Mouse (Mus musculus): ENCODE results near the gene Astn2. TPM values are rescaled to one million over a fixed set of nuclear protein-coding genes. Genes with fewer than 3 reads are reported as not detected.

The Astn2 gene
- total RNA-seq (2015; ENCODE audit: low replicate concordance), result not detected in 2 replicates
- total RNA-seq (2017; ENCODE audit: low replicate concordance), result 0.26 TPM in 1 of 2 replicates, not detected in the other

DNA sequence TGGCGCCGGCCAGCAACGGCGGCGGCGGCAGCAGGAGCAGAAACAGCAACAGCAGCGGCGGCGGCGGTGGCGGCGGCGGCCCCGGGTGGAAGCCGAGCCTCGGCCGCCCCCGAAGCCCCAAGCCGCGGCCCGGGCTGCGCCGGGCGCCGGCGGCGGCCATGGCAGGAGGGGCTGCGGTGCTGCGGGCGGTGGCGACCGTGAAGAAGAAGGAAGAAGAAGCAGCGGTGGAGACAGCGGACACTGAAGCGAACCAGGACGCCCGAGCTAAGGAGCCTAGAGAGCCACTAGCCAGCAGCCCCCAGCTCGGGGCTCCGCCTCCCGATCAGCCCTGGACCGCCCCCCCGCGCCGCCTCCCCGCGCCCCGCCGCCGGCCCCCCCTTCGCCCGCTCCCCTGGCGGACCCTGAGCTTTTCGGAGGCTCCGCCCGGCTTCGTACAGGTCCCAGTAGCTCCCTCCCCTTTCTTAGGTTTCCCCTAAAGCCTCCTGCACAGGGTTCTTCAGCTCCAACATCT lies at the start of gene Astn2:
TSS of gene Astn2 (minus strand) at position 411 of the 511 bp plus-strand sequence.
- no peak for ATAC-seq (replicated peaks; ENCODE audit: low FRiP score, poor library complexity, severe bottlenecking)

DNA sequence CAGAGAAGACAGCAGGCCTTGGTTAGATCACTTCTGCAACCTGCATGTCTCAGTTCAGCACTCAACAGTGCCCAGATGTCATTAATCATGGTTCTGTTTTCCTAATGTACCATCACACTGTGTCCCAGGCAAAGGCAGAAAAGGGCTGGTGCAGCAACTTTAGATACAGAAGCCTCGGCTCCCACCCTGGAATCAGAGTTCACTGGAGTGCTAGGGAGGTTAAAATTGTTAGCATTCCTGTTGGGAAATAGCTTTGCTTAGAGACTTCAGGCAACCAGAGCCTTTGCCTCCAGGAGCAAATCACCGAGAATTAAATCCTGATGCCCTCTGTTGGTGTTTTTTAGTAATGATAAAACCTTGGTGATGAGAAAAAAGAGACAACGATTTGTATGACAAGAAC lies 45.7 kb upstream of the Astn2 start:
- ATAC-seq (replicated peaks; ENCODE audit: low FRiP score, poor library complexity, severe bottlenecking), result no peak

DNA sequence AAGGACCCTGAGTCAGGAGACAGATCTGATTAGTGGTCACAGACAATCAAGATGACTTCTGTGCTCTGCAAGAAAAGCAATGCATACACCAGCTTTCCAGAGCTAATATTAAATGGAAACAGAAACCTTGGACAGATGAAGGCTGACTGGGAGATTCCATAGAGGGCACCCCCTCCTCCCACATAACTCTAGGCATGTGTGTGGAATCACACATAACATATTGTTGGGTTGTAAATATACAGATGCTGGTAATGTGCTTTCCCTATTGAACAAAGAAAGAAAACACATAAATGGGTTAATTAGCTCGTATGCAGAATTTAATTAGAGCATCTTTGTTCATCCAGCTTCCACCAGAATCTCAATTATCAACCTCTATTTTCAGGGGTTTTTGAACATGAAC lies 26.8 kb upstream of the Astn2 start:
- ATAC-seq (replicated peaks; ENCODE audit: low FRiP score, poor library complexity, severe bottlenecking), result no peak

DNA sequence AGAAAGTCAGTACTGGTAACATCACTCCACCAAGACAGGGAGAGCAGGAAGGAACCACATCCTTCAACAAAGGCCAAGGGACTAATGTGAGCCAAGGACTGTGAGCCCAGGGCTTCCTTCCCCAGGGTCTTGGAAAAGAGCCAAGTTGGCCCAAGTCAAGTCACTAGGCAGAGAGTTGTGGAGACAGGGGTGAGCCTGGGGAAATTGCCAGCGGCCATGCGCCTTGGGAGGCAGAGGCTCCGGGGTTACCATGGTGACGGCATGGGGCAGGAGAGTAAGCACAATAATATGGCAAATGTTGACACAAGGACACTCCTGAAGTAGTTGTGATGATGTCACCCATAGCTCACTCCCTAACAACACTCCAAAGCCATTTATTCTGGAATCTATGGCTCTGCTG lies 21.4 kb upstream of the Astn2 start:
- ATAC-seq (replicated peaks; ENCODE audit: low FRiP score, poor library complexity, severe bottlenecking), result no peak

DNA sequence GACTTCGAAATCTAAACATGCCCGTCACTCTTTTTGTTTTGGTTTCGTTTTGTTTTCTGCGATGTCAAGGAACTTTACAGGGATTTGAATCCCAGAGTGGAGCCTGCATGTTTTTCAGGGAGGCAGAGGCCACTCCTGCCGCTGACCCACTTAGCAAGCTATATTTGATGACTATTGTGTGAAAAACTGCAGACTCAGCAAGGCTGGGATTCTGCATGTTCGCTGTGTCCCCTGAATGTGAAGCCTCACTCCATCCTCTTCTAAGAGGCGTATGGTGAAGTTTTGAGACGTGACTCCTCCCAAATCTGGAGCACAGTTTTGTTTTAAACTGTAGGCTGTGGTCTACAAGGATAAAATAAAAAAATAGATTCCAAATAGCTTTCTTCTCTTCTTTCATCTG lies 10.4 kb upstream of the Astn2 start:
- no peak for ATAC-seq (replicated peaks; ENCODE audit: low FRiP score, poor library complexity, severe bottlenecking)

DNA sequence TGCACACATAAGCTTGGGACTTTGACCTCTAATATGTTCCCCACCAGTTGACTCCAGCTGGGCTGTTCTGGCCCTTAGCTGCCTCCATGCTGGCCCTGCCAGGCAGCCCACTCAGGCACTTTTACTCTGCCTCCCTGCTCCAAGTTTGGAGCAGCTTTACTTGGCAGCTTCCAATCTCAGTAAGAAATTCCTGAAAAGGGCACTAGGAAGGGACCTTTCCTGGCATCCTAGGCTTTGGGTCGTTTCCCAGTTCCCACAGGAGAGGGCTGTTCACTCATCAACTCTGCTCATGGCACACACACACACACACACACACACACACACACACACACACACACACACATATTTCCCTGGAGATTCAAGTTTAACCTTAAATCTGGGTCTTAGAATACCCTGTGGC lies 675 bp upstream of the Astn2 start:
- no peak for ATAC-seq (replicated peaks; ENCODE audit: low FRiP score, poor library complexity, severe bottlenecking)

DNA sequence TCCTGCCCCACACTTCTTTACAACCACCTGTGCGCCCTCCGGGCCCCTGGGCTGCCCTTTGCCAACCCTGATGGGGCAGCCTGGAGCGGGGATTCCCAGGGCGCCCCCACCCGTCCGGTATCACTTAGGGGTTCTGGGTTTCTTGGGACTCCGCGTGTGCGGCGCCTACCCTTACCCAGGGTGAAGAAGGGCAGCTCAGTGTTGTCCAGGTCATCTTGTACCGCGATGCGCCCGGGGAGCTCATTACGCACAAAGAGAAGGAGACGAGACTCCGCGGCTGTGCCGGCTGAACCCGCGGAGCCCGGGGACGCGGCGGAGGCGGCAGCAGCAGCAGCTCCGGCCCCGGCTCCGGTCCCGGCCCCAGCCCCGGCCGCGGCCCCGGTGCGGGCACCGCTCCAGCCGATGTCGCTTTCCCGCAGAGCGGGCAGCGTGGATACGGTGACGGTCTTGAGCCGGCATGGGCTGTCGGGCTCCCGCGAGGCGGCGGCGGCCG lies 657 bp downstream of the Astn2 start:
- ATAC-seq (replicated peaks; ENCODE audit: low FRiP score, poor library complexity, severe bottlenecking), result no peak; the same call in 1 of the 2 replicates

DNA sequence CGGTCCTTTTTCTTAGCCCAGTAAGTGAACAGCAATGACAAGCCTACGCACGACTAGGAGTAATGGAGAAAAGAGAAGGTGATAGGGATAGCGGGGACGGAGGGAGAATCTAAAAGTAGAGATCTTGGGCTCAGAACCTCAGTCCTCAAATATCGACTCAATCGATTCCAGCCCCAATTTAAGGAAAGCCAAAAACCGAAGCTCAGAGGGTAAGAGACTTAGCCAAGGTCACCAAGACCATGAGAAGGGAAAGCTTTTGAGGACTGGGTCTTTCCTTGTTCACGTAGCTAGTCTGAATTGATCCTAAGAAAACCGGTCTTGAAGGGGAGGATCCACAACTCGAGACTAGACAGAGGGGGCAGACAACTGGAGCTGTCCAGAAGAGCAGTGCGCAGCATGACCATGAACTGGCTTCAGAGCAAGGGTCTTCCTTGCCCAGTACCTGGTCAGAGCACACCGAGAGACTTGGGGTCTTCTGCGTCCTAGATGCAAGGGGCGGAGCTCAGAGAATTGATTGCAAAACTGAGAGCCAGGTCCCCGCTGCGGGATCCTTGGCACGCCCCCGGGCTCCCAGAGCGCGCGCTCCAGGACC lies 1.2 kb downstream of the Astn2 start:
- no peak for ATAC-seq (replicated peaks; ENCODE audit: low FRiP score, poor library complexity, severe bottlenecking)

DNA sequence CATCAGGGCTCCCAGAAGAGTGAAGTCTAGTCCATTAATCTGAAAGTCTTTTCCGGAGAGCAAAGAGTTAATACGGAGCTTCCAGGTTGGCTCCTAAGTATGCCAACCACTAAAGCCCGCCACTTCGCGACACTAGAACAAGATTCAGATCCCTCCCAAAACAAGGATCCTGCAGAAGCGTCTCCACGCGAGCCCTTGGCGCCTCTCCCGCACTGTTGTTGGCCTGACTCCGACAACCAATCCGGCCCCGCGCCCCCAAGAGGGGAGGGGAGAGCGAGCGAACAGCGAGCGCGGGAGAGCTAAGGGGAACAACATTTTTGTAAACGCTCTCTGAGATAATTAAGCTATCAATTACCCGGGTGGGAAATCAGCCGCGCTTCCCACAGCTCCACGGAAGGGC lies 1.8 kb downstream of the Astn2 start:
- ATAC-seq (replicated peaks; ENCODE audit: low FRiP score, poor library complexity, severe bottlenecking), result no peak

DNA sequence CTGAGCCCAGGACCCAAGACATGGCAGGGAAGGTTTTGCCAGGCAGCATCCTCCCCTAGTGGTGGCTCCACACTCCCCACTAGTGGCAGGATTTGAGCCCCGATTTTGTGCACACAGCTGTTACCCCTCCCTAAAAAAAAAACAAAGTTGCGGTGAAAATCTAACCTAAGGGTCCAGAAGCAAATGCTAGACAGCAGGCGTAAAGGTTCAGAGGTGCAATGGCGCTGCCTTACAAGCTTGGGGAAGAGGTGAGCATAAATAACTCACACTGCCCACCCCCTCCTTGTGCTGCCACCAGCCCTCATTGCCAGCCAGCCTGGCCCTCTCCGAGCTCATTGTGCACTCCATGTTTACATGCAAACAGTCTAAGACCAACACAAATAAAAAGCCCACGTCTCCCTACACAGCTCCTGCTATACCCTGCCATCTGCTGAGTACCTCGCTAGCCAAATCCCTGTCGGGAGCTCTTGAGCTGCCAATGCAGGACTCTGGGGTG lies 3.2 kb downstream of the Astn2 start:
- no peak for ATAC-seq (replicated peaks; ENCODE audit: low FRiP score, poor library complexity, severe bottlenecking)

DNA sequence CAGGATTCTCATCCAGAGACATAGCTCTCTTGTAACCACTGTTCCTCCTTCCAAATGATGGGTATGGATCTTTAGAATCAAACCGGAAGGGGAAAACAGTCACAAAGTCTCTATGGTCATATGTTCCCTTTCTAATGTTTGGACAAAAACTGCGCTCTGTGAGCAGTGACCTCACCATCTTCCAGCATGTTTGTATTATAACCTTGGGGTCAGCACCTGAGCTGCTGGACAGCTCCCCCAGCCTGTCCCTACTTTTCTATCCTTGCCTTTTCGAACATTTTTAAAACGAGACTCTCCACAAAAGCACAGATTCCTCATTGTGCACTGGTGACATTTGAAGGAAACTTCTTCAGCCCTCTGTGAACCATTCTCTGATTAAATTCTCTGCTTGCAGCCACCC lies 5.3 kb downstream of the Astn2 start:
- ATAC-seq (replicated peaks; ENCODE audit: low FRiP score, poor library complexity, severe bottlenecking), result no peak

DNA sequence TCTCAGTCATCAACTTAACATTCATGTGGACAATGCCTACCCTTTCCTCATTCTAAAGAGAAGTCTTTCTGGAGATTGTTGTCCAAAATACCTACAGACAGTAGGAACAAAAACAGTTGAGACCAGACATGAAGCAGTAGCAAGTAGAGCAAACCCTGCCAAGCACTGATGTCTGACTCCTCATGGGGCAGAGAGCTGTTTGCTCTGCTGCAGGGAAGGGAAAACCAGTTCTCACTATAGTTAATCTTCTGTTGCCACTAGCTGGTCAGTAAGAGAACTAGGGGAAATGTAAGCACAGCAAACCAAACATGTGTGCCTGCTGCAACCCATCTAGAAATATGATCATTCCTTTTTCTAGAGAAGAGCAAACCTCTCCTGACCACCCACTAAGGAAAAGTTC lies 7.2 kb downstream of the Astn2 start:
- no peak for ATAC-seq (replicated peaks; ENCODE audit: low FRiP score, poor library complexity, severe bottlenecking)

DNA sequence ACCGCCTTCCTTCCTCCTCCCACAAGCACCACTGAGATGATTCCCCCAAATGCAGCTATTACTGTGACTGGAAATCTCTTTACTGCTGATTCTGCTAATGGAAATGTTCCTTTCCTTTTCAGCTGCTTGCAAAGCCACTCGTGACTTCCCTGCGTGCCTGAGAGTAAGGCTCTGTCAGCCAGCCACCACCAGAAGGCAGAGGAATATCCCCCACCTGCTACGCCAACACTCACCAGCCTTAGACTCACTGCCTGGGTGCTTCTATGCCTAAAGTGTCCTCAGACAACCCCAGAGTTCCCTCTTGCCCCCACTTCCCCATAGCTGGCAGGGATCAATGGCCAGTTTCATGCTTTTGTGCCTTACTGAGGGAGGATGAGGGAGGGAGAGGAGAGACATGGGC lies 11.1 kb downstream of the Astn2 start:
- ATAC-seq (replicated peaks; ENCODE audit: low FRiP score, poor library complexity, severe bottlenecking), result no peak

DNA sequence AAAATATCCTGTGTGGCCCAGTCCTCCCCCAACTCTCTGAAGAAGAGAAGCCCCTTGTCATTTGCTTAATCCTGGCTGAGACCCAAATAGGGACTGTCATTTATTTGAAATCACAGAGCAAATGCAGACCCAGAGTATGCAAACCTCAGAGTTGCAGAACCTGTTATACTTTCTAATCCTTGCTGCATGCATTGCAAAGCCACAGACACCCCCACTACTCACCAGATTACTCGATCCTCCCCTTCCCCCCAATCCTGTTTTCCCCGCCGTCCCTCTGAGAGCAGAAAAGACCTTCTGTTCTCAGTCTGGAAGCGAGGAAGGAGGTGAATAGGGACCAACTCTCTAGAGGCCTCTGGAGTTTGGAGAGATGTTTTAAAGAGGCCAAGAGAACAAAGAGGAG lies 13.9 kb downstream of the Astn2 start:
- no peak for ATAC-seq (replicated peaks; ENCODE audit: low FRiP score, poor library complexity, severe bottlenecking)

DNA sequence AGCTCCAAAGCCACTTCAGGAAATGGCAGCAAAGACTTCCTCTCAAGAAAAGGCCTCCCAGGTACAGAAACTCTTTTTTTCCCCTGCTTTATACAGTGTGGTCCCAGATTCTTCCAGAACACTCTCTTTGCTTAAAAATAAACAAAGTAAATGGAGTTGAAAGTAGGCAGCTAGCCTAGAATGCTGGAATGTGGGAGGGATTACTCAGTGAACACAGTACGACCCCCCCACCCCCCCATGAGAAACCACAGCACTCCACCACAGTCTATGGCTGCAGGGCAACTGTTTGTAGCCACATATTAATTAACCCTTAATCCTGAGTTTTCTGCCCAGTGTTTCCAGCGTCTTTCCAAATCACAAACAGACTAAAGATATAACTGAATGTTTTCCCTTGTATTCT lies 25.8 kb downstream of the Astn2 start:
- ATAC-seq (replicated peaks; ENCODE audit: low FRiP score, poor library complexity, severe bottlenecking), result no peak

DNA sequence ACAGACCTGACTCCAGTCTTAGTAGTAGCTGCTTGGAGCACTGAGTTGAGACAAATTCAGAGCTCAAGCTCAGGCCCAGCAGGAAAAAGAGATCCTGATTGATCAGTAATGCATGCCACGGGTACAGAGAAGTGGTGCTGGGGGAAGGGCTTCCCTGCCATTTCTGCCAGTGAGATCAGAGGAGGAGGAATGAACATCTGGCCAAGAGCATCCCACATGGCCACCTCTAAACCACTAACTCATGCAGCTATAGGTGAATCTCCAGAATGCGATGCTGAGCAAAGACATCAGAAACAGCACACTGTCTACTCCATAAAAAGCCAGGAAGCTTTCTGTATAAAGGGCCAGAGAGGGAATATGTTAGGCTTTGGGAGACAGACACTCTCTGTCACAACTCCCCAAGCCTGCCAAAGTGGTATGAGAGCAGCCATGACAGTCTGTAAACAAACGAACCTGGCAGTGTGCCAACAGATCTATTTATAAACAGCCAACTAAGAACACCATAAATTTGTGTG lies 33.8 kb downstream of the Astn2 start:
- ATAC-seq (replicated peaks; ENCODE audit: low FRiP score, poor library complexity, severe bottlenecking), result no peak

DNA sequence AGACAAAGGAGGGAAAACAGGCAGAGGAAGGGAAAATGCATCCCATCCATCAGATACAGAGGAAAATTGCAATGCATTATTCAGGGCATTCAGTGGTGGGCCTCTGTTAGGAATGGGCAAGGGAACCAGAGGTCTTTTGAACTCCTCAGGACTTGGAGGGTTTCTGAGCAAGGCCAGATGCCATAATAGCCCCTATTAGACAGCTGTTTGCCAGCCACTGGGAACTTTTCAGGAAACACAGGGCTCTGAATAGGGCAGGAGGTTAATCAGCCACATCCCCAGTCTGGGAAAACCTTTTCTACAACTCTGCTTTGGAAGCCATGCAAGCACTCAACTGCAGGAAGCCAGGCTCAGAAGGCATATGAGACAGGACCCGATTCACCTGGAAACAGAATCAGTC lies 38.9 kb downstream of the Astn2 start:
- no peak for ATAC-seq (replicated peaks; ENCODE audit: low FRiP score, poor library complexity, severe bottlenecking)

DNA sequence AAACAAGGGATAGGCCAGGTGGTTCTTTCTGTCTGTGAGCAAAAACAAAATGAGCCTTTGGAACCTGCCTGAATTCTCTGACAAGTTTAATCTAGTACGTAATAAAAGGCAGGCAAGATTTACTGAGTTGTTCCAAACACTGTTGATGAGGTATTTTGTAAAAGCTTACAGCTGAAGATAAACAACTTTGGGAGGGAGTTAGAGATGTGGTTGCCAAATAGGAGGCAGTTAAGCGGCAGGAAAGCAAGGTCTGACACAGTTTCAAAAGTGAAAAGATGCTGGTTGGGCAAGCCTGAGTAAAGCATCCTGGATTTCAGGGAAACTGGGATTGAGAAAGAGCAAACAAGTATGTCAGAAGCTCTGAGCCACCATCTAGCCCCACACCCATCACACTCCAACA lies 59.8 kb downstream of the Astn2 start:
- ATAC-seq (replicated peaks; ENCODE audit: low FRiP score, poor library complexity, severe bottlenecking), result no peak

DNA sequence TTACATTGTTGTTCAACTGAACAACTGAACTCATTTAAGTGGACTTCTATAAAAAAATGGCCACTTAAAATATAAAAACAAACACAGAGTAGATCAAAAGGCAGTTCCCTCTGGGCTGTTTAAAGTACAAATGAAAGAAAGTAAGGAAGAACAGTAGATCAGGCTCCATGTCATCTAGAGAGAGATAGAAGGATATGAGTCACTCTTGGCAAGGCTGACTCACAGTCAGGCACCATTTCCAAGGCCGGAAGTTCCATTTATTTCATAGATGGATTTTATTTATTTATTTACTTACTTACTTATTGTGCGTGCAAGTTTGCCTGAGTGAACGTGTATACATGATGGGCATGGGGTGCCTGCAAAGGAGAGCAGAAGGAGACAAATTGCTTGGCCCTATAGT lies 67.0 kb downstream of the Astn2 start:
- no peak for ATAC-seq (replicated peaks; ENCODE audit: low FRiP score, poor library complexity, severe bottlenecking)

DNA sequence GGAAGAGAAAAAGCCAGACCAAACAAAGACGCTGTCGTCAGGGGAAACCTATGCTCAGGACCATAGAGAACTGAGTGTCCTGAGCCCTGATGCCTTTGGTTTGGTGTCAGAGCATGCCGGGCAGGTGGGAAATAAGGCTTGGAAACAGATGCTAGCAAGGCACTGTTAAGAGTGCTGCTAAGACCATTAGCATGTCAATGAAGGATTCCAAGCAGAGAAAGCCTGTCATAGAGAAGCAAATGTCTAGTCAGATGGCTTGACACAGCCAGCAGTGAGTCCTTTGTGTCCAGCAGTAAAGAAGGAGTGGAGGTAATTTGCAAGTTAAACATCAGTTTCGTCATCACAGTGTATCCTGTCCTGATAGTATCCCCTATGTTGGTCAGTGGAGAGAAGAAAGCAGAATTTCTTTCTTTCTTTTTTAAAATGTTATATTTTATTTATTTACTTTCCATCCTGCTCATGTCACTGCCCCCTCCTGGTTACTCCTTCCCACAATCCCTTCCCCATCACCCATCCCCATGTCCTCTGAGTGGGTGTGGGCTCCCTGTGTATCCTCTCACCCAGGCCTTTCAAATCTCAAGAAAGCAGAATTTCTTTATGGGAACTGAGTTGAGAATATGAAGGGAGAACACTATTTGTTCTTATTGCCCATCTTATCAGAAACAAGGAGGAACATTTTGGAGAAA lies 73.7 kb downstream of the Astn2 start:
- ATAC-seq (replicated peaks; ENCODE audit: low FRiP score, poor library complexity, severe bottlenecking), result no peak

DNA sequence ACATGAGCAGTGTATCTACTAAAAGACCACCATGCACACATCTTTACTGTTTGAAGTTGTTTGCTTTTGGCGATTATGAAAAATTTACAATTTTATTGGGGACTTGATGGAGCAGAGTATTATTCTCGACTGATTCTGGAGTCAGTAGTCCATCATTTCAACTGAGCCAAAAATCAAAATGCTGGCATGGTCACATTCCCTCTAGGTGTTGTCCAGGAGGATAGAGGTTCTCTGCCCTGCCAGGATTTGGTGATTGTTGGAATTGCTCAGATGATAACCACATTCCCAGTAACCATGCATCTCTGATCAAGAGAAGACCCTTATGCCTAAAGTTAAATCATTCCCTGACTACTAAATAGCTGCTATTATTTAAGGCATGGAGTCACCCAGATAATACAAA lies 83.4 kb downstream of the Astn2 start:
- ATAC-seq (replicated peaks; ENCODE audit: low FRiP score, poor library complexity, severe bottlenecking), result no peak

All from erythroid progenitor cell, adult 5-6 weeks (primary cell).